Mouse (Mus musculus): ENCODE measurements at regions not wholly inside any gene's neighbourhood (a gene's known extent, or its start where the extent isn't known, plus 50 kb on each side); places are given as distances from the start of the nearest gene placed in this dataset.

DNA sequence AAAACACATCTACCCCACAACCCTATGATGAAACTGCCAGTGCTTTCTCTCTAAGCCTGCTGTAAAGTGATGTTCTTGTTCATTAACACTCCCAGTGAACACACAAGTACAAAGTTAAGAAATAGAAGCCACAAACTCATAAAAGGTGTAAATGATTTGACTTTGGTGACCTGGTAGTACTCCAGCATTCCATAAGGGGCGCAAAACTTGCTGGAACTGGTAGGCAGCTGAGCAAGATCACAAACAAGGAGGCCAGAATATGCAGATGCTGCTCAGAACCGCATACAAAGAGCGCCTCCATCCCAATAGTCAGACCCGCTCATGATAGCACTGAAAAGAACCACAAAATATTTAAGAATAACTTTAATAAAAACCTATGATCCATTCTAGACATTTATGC lies 561.6 kb upstream of the Mgmt start:
- H3K27ac ChIP-seq, result no peak overlapping the region
- no peaks in the 10 kb centered on the region for H3K36me3 ChIP-seq
- H3K4me1 ChIP-seq (replicated peaks), result peaks cover 21% of the 10 kb centered on the region
- no peak for ATAC-seq (ENCODE audit: insufficient number of reproducible peaks, insufficient read depth, low FRiP score, low TSS enrichment, low read depth)
- no peaks in the 10 kb centered on the region for H3K27me3 ChIP-seq
- 27% methylated on average over 4 of the region's 4 CpGs for WGBS
- no peak overlapping the region for H3K4me2 ChIP-seq
- no peaks in the 10 kb centered on the region for H3K9me3 ChIP-seq
- H3K4me3 ChIP-seq (replicated peaks), result no peak overlapping the region
- H3K9ac ChIP-seq (replicated peaks), result no peak overlapping the region

DNA sequence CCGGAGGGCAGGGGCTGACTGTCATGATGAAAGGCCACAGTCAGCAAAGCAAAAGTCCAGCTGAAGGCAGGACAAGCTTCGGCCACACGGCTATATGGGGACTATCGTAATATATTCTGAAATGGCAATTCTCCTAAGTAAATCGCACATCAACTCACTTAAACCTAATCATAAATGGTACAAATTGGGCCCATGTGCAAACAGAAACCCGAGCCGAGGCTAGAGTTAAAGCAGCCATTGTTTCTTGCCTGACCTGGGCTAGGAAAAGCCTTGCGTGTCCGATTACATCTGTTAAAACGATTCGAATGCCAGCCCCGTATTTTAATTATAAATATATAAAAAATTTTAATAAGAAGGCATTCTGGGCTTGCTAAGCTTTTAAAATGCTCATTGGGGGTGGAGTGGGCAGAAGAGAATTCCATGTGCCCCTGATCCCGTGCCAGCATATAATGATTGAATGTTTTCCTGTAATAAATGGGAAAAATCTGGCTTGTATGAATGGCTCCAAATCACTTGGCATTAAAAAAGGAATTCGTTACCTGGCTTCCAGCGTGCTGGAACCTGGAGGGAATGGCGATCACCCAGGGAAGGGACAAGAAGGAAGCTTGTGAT lies 552.7 kb upstream of the Mgmt start:
- Histone ChIP-seq H3K36me3 (no peaks in the 10 kb centered on the region), H3K9ac (replicated peaks) (0 out of 2 replicates have a peak overlapping the region, but pooled peaks have one; percentile 27), H3K4me1 (replicated peaks) (peaks cover 47% of the 10 kb centered on the region), H3K4me2 (peak overlapping the region; percentile 46), H3K9me3 (no peaks in the 10 kb centered on the region), H3K27ac (peak overlapping the region; percentile 97), H3K4me3 (replicated peaks) (no peak overlapping the region), H3K27me3 (no peaks in the 10 kb centered on the region)
- WGBS, result 15% methylated on average over 16 of the region's 16 CpGs
- ATAC-seq (ENCODE audit: insufficient number of reproducible peaks, insufficient read depth, low FRiP score, low TSS enrichment, low read depth), result peak; percentile 56; the same call in 1 of the 2 replicates

DNA sequence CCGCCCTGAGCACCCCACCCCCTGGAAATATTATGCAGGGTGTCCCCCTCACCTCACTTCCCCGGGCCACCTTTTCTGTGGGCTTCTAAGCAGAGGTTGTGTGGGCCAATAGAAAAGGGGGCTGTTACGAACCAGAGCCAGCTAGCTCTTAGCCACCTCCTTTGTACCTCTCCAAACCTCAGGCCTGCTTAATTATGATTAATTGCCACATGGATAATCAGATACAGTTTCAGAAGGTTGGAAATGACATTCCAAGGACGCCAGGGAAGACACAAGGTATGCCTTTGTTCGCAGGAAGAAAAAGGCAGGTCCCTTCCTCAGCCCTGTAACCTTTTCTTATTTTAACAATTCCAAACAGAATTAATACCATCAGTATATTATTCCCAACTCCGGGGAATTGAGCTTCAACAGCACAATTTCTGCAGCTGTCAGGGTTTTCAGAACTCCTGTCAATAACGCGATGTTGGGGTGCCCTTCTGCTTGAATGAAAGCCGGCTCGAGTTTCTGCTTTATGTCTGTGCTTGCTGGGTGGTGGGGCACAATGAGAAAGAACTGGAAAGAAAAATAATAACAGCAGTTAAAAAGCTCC lies 552.1 kb upstream of the Mgmt start:
- Histone ChIP-seq H3K9me3 (no peaks in the 10 kb centered on the region), H3K36me3 (no peaks in the 10 kb centered on the region), H3K4me1 (replicated peaks) (peaks cover 48% of the 10 kb centered on the region), H3K27me3 (no peaks in the 10 kb centered on the region), H3K27ac (peak overlapping the region; percentile 97), H3K4me2 (peak overlapping the region; percentile 46), H3K9ac (replicated peaks) (peak overlapping the region; percentile 27), H3K4me3 (replicated peaks) (no peak overlapping the region)
- peak; percentile 39; the same call in 1 of the 2 replicates for ATAC-seq (ENCODE audit: insufficient number of reproducible peaks, insufficient read depth, low FRiP score, low TSS enrichment, low read depth)
- 13% methylated on average over 10 of the region's 10 CpGs for WGBS

DNA sequence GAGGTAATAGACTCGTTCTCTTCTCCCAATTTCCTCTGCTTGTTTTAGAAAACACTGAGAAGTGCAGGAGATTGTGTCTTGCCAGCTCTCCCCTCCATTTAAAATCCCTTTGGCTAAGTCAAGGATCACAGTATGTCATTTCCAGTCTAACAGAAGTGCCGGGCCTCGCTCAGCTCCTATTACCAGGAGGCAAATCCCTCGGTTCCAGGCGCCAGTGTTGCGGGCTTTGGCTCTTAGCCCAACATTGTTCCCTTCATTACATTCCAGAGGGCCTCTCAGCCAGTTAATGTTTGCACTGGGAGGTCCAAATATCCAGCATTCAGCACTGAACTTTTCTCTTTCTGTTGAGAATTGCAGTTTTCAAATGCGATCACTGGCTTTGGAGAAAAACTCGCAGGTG lies 551.6 kb upstream of the Mgmt start:
- H3K27me3 ChIP-seq, result no peaks in the 10 kb centered on the region
- peak; percentile 75 for ATAC-seq (ENCODE audit: insufficient number of reproducible peaks, insufficient read depth, low FRiP score, low TSS enrichment, low read depth)
- peaks cover 48% of the 10 kb centered on the region for H3K4me1 ChIP-seq (replicated peaks)
- no peak overlapping the region for H3K4me3 ChIP-seq (replicated peaks)
- H3K36me3 ChIP-seq, result no peaks in the 10 kb centered on the region
- peak overlapping the region; percentile 97 for H3K27ac ChIP-seq
- H3K9ac ChIP-seq (replicated peaks), result peak overlapping the region; percentile 8; the same call in 1 of the 2 replicates
- peak overlapping the region; percentile 46 for H3K4me2 ChIP-seq
- H3K9me3 ChIP-seq, result no peaks in the 10 kb centered on the region
- 6% methylated on average over 8 of the region's 8 CpGs for WGBS

DNA sequence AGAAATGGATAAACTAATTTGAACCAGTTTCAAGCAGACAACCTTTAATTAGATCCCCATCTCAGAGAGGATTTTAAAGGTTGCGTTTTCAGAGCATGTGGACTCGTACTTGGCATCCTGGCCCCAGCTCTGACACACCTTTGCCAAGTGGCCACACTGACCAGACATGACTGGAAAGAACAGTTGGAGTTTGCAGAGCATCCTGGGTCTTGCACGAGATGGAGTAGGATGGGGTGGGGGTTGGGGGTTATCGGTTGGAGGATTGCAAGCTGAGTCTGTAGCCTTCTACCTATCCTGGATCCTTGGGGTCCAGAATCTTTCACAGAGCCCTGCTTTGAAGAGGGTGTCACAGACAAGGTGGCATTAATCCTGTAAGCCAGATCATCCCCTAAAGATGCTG lies 550.9 kb upstream of the Mgmt start:
- 45% methylated on average over 4 of the region's 4 CpGs for WGBS
- no peak overlapping the region for H3K9ac ChIP-seq (replicated peaks)
- no peaks in the 10 kb centered on the region for H3K36me3 ChIP-seq
- peak overlapping the region; percentile 46 for H3K4me2 ChIP-seq
- no peak overlapping the region for H3K4me3 ChIP-seq (replicated peaks)
- no peaks in the 10 kb centered on the region for H3K9me3 ChIP-seq
- H3K27ac ChIP-seq, result peak overlapping the region; percentile 97
- ATAC-seq (ENCODE audit: insufficient number of reproducible peaks, insufficient read depth, low FRiP score, low TSS enrichment, low read depth), result no peak
- H3K27me3 ChIP-seq, result no peaks in the 10 kb centered on the region
- H3K4me1 ChIP-seq (replicated peaks), result peaks cover 50% of the 10 kb centered on the region

DNA sequence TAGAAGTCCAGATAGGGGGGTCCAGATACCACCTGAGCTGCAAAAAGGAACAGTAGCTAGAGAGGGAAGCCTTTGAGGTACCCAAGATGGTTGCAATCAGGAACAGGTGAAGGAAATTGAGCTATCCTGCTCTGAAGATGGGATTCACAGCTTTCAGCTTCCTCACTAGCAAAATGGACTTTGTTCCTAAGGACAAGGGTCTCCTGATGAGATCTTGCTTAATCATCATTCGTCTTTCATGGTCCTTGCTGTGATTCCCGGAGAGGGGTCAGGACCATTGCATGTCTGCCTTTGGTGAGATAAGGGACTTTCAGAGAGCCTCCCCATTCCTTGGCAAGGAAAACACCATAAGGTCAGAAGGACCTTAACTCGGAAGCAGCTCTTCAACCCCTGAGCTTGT lies 549.4 kb upstream of the Mgmt start:
- H3K4me1 ChIP-seq (replicated peaks), result peaks cover 45% of the 10 kb centered on the region
- H3K4me3 ChIP-seq (replicated peaks), result no peak overlapping the region
- H3K27me3 ChIP-seq, result no peaks in the 10 kb centered on the region
- no peak overlapping the region for H3K9ac ChIP-seq (replicated peaks)
- no peak for ATAC-seq (ENCODE audit: insufficient number of reproducible peaks, insufficient read depth, low FRiP score, low TSS enrichment, low read depth)
- H3K4me2 ChIP-seq, result no peak overlapping the region
- WGBS, result 67% methylated on average over 3 of the region's 3 CpGs
- H3K9me3 ChIP-seq, result no peaks in the 10 kb centered on the region
- H3K36me3 ChIP-seq, result no peaks in the 10 kb centered on the region
- no peak overlapping the region for H3K27ac ChIP-seq

DNA sequence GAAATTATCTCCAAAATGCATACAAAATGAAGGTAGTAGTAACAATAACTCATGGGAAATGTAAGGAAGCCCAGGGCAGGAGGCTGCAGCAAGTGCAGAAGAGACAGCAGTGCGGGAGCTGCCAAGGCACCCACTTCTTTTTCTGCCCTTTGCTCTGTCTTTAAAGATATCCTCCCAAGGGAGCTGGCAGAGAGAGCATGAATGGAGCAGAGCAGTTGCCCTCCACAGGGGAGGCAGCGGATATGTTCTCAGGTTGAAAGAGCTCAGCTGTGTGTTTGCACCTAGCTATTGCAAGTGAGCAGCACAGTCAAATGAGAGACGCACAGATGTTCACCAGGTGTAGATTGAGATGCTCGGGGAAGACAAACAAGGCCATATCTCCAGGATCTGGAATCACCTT lies 547.9 kb upstream of the Mgmt start:
- ATAC-seq (ENCODE audit: insufficient number of reproducible peaks, insufficient read depth, low FRiP score, low TSS enrichment, low read depth), result no peak
- no peak overlapping the region for H3K4me2 ChIP-seq
- H3K4me1 ChIP-seq (replicated peaks), result peaks cover 32% of the 10 kb centered on the region
- no peaks in the 10 kb centered on the region for H3K9me3 ChIP-seq
- H3K9ac ChIP-seq (replicated peaks), result no peak overlapping the region
- no peak overlapping the region for H3K4me3 ChIP-seq (replicated peaks)
- H3K36me3 ChIP-seq, result no peaks in the 10 kb centered on the region
- 64% methylated on average over 4 of the region's 4 CpGs for WGBS
- no peak overlapping the region for H3K27ac ChIP-seq
- H3K27me3 ChIP-seq, result no peaks in the 10 kb centered on the region

DNA sequence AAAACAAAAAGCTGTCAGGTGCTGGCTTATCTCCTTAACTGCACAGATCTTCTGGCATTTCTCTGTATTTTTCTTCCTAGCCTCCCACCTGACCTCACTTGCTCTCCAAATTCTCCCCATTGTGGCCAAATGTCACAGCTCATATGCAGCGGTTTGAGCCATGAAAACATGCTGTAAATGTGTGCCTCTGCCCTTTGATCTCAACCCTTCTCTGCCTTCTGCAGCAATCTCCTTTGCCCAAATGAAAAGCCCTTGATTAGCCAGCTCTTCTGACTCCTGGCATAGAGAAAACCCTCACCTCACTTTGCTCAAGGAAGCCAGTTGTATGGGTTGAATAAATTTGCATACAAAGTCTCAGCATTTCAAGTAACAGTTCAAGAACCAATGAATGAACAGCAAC lies 546.1 kb upstream of the Mgmt start:
- ATAC-seq (ENCODE audit: insufficient number of reproducible peaks, insufficient read depth, low FRiP score, low TSS enrichment, low read depth), result no peak
- 15% methylated on average over 1 of the region's 1 CpGs for WGBS

DNA sequence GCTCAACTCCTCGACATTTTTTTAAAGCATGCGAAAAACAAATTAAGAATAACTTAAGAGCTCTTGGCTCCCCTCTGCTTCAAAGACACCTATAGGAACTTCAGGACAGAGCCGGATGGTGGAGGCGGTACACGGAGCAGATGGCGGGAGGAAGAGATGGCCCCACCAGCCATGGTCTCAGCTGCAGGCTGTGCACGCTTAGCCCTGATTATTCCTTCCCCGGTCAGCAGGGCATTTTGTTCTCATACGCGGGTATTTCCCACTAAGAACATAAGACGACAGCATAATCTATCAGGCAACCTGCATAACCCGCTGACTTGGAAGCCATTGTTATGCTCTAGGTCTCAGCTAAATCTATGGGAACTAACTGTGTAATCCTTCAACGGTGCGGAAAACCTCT lies 544.8 kb upstream of the Mgmt start:
- no peak overlapping the region for H3K4me2 ChIP-seq
- H3K4me1 ChIP-seq (replicated peaks), result peaks cover 8% of the 10 kb centered on the region
- H3K4me3 ChIP-seq (replicated peaks), result no peak overlapping the region
- ATAC-seq (ENCODE audit: insufficient number of reproducible peaks, insufficient read depth, low FRiP score, low TSS enrichment, low read depth), result no peak
- no peaks in the 10 kb centered on the region for H3K9me3 ChIP-seq
- no peaks in the 10 kb centered on the region for H3K27me3 ChIP-seq
- H3K36me3 ChIP-seq, result no peaks in the 10 kb centered on the region
- 86% methylated on average over 14 of the region's 14 CpGs for WGBS
- H3K27ac ChIP-seq, result 0 out of 2 replicates have a peak overlapping the region, but pooled peaks have one; percentile 18
- no peak overlapping the region for H3K9ac ChIP-seq (replicated peaks)

More for the DNA sequence above, 546.1 kb upstream of the Mgmt start:
- Histone ChIP-seq H3K36me3 (no peaks in the 10 kb centered on the region), H3K27me3 (no peaks in the 10 kb centered on the region), H3K27ac (no peak overlapping the region), H3K4me1 (replicated peaks) (peaks cover 16% of the 10 kb centered on the region), H3K9me3 (no peaks in the 10 kb centered on the region), H3K9ac (replicated peaks) (no peak overlapping the region), H3K4me3 (replicated peaks) (no peak overlapping the region), H3K4me2 (no peak overlapping the region)

DNA sequence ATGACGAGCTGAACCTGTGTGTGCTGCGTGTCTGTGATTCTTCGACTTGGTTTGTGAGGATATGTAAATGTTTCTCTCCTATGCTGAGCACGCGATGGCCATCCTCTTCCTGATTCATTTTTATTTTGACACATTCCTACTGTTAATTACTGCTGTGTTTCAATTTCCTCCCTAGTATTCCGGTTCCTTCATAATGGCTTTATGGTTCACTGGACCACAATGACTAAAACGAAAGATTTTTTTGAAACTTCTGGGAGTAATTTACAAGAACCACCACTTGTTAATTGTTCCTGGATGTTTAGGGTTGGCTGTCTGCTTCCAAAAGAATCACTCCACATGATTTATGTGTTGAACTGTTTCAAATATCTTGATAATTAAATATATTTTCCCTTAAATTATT lies 537.4 kb upstream of the Mgmt start:
- no peak overlapping the region for H3K4me3 ChIP-seq (replicated peaks)
- H3K4me2 ChIP-seq, result no peak overlapping the region
- no peaks in the 10 kb centered on the region for H3K27me3 ChIP-seq
- ATAC-seq (ENCODE audit: insufficient number of reproducible peaks, insufficient read depth, low FRiP score, low TSS enrichment, low read depth), result no peak
- no peaks in the 10 kb centered on the region for H3K4me1 ChIP-seq (replicated peaks)
- H3K9me3 ChIP-seq, result no peaks in the 10 kb centered on the region
- 45% methylated on average over 7 of the region's 7 CpGs for WGBS
- no peak overlapping the region for H3K9ac ChIP-seq (replicated peaks)
- H3K27ac ChIP-seq, result no peak overlapping the region
- no peaks in the 10 kb centered on the region for H3K36me3 ChIP-seq

DNA sequence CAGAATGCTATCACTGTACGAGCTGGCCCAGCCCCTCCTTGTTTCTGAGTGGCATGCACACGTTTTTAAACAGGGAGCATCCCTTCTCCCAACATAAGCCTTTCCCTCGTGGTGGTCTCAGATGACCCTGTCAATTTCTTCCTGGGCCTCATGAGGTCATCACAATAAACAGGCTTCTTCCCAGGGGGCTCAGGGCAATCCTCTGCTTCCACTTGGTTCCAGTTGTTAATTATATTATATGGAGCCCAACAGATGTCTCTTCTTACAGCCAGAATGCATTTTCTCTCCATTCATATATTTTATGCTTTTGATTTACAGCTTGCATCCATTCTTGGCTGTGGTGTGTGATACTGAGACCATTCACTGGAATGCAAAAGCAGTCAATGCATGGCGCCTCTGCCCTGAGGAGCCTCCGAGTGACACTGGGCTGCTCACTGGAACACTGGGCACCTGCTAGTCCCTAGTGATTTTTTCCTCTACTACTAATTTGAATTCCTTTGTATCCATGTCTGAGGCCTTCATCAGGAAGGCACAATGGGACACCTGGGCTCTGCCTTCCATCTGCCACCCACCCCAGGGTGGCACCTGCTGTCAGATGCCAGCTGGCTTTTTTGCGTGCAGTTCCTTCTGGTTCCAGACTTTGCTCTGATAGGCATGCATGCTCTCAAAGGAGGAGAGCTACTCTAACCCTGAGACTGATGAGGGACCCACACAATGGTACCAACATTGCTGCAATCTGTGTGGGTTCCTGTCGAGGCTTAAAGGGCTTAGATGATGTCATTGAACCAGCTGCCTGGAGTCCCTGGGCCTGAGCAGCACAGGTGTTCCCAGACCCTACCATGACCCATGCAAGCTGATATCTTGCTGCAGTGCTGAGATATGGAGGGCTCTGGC lies 528.8 kb upstream of the Mgmt start:
- H3K36me3 ChIP-seq, result no peaks in the 10 kb centered on the region
- H3K4me1 ChIP-seq (replicated peaks), result peaks cover 8% of the 10 kb centered on the region; the same call in 1 of the 2 replicates
- no peaks in the 10 kb centered on the region for H3K27me3 ChIP-seq
- no peak overlapping the region for H3K4me3 ChIP-seq (replicated peaks)
- H3K9ac ChIP-seq (replicated peaks), result no peak overlapping the region
- peak; percentile 71 for ATAC-seq (ENCODE audit: insufficient number of reproducible peaks, insufficient read depth, low FRiP score, low TSS enrichment, low read depth)
- no peaks in the 10 kb centered on the region for H3K9me3 ChIP-seq
- no peak overlapping the region for H3K4me2 ChIP-seq
- no peak overlapping the region; the same call in 1 of the 2 replicates for H3K27ac ChIP-seq
- WGBS, result 66% methylated on average over 7 of the region's 7 CpGs
